Mouse (Mus musculus): ENCODE measurements around the gene Gm14399.
"Not testable (repeated sequence)": the region's sequence is repeated elsewhere in the genome, so short reads cannot be mapped to it uniquely, and the experiment has no call there.

Gm14399 gene

GRCm38 (mm10) chr2:175141993-175142295, at the start of gene Gm14399:
TSS of gene Gm14399 (minus strand) at chr2:175142012.
- not testable (repeated sequence) for DNase-seq (ENCODE audit: low read depth, low spot score)

GRCm38 (mm10) chr2:175179008-175179407, 37.2 kb upstream of the Gm14399 start:
- DNase-seq (ENCODE audit: low read depth, low spot score) = not testable (repeated sequence)

GRCm38 (mm10) chr2:175176312-175176711, 34.5 kb upstream of the Gm14399 start:
- no peak for DNase-seq (ENCODE audit: low read depth, low spot score)

- peak; percentile 97 for DNase-seq (ENCODE audit: low read depth, low spot score)
Observed at GRCm38 (mm10) chr2:175175401-175176180, 33.8 kb upstream of the Gm14399 start, which contains the start of gene Gm14443. TSS of gene Gm14443 (minus strand) at chr2:175175871.

- DNase-seq (ENCODE audit: low read depth, low spot score) = not testable (repeated sequence)
Observed at GRCm38 (mm10) chr2:175174058-175174457, 32.2 kb upstream of the Gm14399 start.

- DNase-seq (ENCODE audit: low read depth, low spot score) = not testable (repeated sequence)
Observed at GRCm38 (mm10) chr2:175172906-175173595, 31.2 kb upstream of the Gm14399 start.

- DNase-seq (ENCODE audit: low read depth, low spot score) = no peak
Observed at GRCm38 (mm10) chr2:175172123-175172522, 30.3 kb upstream of the Gm14399 start.

GRCm38 (mm10) chr2:175166870-175167269, 25.1 kb upstream of the Gm14399 start:
- DNase-seq (ENCODE audit: low read depth, low spot score) = not testable (repeated sequence)

GRCm38 (mm10) chr2:175165110-175165509, 23.3 kb upstream of the Gm14399 start:
- DNase-seq (ENCODE audit: low read depth, low spot score) = not testable (repeated sequence)

GRCm38 (mm10) chr2:175161438-175161837, 19.6 kb upstream of the Gm14399 start:
- DNase-seq (ENCODE audit: low read depth, low spot score) = not testable (repeated sequence)

- DNase-seq (ENCODE audit: low read depth, low spot score) = no peak
Observed at GRCm38 (mm10) chr2:175158642-175159041, 16.8 kb upstream of the Gm14399 start.

GRCm38 (mm10) chr2:175156696-175157095, 14.9 kb upstream of the Gm14399 start:
- DNase-seq (ENCODE audit: low read depth, low spot score) = no peak

- not testable (repeated sequence) for DNase-seq (ENCODE audit: low read depth, low spot score)
Observed at GRCm38 (mm10) chr2:175141118-175141992, 457 bp downstream of the Gm14399 start.

GRCm38 (mm10) chr2:175140624-175141023, 1.2 kb downstream of the Gm14399 start:
- not testable (repeated sequence) for DNase-seq (ENCODE audit: low read depth, low spot score)
